Mouse (Mus musculus) heart, adult 2 months (tissue): ENCODE results near the gene Gm20388. TPM values are rescaled to one million over a fixed set of nuclear protein-coding genes. Genes with fewer than 3 reads are reported as not detected.

Source experiments
- DNase-seq, 2 experiments: peaks; one replicate each; pipeline ENCODE4 v3.0.0; 2021
- H3K27ac ChIP-seq: fragments of 200-600 bp; 2 replicates; pipeline ENCODE4 v1.8.1; 2022
- H3K27me3 ChIP-seq: fragments of 200-500 bp; 2 replicates; pipeline ENCODE4 v1.6.1; 2012; ENCODE audit warnings: mild to moderate bottlenecking, low read length, inconsistent platforms, mixed read lengths; ENCODE audit not compliant: control insufficient read depth, insufficient read depth
- H3K36me3 ChIP-seq: fragments of 200-500 bp; 2 replicates; pipeline ENCODE4 v1.6.1; 2012; ENCODE audit warnings: low read length, inconsistent platforms; ENCODE audit not compliant: control insufficient read depth, insufficient read depth
- H3K4me1 ChIP-seq: fragments of 200-500 bp; 2 replicates; pipeline ENCODE4 v1.6.1; 2011; ENCODE audit warnings: low read length; ENCODE audit not compliant: control insufficient read depth, insufficient read depth
- H3K4me3 ChIP-seq: fragments of 200-600 bp; 2 replicates; pipeline ENCODE4 v1.8.1; 2022
- H3K79me2 ChIP-seq: fragments of 200-500 bp; replicated peaks from 2 replicates; pipeline ENCODE4 v1.6.1; 2012; ENCODE audit warnings: mild to moderate bottlenecking, inconsistent platforms, low read length, moderate library complexity, mixed read lengths; ENCODE audit not compliant: control insufficient read depth, insufficient read depth
- H3K9ac ChIP-seq: fragments of 200-500 bp; 2 replicates; pipeline ENCODE4 v1.6.1; 2012; ENCODE audit warnings: low read depth, mild to moderate bottlenecking, control low read depth, inconsistent platforms, low read length, mixed read lengths
- CTCF ChIP-seq: fragments of 200-600 bp; IDR thresholded peaks from 2 replicates; pipeline ENCODE4 v1.8.1; 2022; ENCODE audit warnings: antibody characterized with exemption, mild to moderate bottlenecking, moderate library complexity
- EP300 ChIP-seq: fragments of 200-500 bp; IDR thresholded peaks from 2 replicates; pipeline ENCODE4 v1.6.1; 2011; ENCODE audit warnings: low read depth, low read length, control low read depth; ENCODE audit not compliant: insufficient read depth
- POLR2A ChIP-seq: fragments of 200-500 bp; IDR thresholded peaks from 2 replicates; pipeline ENCODE4 v1.6.1; 2011; ENCODE audit warnings: mild to moderate bottlenecking, low read depth, low read length, control low read depth; ENCODE audit not compliant: insufficient read depth
- WGBS: fragments of 180-500 bp; shearing (Covaris S2); methylation state at CpG from one replicate; pipeline ENCODE4 v1.1.7; 2018; 5-methylcytosine and 5-hydroxymethylcytosine counted together
- intact Hi-C: fragments of 180-260 bp; cut with DNase I; formaldehyde crosslinking; loops from one replicate; pipeline ENCODE4 v1.15.1; 2025
- polyA plus RNA-seq: library from polyadenylated mRNA; depleted of rRNA; stranded (reverse); fragments of >200 nt; gene quantifications from 2 replicates; pipeline ENCODE4 v1.2.3, GENCODE M21; 2012
- total RNA-seq, 2 experiments: library from RNA; stranded (reverse); gene quantifications; 2 replicates each; pipeline ENCODE4 v1.2.3; 2021

The Gm20388 gene
- total and polyA plus RNA-seq, 3 experiments = 1.8 to 32.3 TPM; not detected in 1

DNA sequence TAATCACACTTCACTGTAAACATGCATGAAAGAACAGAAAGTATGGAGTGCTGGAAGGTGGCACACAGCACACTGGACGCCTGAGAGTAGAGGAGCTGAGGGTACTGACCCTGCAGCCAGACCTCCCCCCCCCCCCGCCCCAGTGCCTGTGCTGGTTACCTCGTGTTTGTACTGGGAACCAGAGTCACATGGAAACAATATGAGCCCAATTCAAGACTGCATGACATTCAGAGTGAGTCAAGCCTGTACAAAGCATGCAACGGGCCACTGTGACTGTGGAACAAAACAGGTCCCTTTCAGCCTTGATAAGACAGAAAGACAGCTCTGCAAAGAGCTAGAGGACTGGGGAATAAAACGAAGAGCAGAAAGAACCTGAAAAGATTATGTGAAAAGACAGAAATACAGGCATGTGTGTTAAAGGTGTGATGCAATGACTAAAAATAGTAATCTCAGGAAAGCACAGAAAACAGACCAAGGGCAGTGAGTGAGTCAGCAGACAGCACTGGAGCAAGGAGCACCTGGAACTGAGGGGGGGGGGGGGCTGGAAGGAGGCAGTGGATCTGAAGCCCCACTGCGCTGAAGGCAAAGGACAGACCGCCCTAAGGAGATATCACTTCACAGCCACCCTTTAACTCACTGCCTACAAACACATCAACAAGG lies 3012.9 kb downstream of the Gm20388 start:
- no peak overlapping the region for H3K4me3 ChIP-seq
- DNase-seq = no peak
- peak overlapping the region; percentile 13 for H3K9ac ChIP-seq
- H3K79me2 ChIP-seq = peaks cover 14% of the 10 kb centered on the region
- peaks cover 40% of the 10 kb centered on the region for H3K4me1 ChIP-seq
- peak overlapping the region; percentile 78 for H3K27ac ChIP-seq
- intact Hi-C loops = no loop called here
- TF ChIP-seq EP300 (no peak), POLR2A (no peak), CTCF (no peak)
- 27% methylated on average over 7 of the region's 7 CpGs for WGBS
- H3K27me3 ChIP-seq = no peaks in the 10 kb centered on the region
- peaks cover 21% of the 10 kb centered on the region for H3K36me3 ChIP-seq

GRCm38 (mm10) chr8:122924091-122924490 lies 3013.4 kb downstream of the Gm20388 start:
- peak overlapping the region; percentile 78 for H3K27ac ChIP-seq
- H3K4me1 ChIP-seq = peaks cover 41% of the 10 kb centered on the region
- intact Hi-C loops = no loop called here
- no peaks in the 10 kb centered on the region for H3K27me3 ChIP-seq
- peak overlapping the region; percentile 13 for H3K9ac ChIP-seq
- WGBS = 29% methylated on average over 6 of the region's 6 CpGs
- H3K79me2 ChIP-seq = peaks cover 14% of the 10 kb centered on the region
- H3K36me3 ChIP-seq = peaks cover 21% of the 10 kb centered on the region
- DNase-seq = no peak
- H3K4me3 ChIP-seq = no peak overlapping the region
- no peak for TF ChIP-seq POLR2A
- TF ChIP-seq CTCF = no peak
- no peak for TF ChIP-seq EP300

GRCm38 (mm10) chr8:122925939-122926722 lies 3015.5 kb downstream of the Gm20388 start:
- no peak for TF ChIP-seq POLR2A
- no peak for TF ChIP-seq CTCF
- TF ChIP-seq EP300 = no peak
- Histone ChIP-seq H3K4me1 (peaks cover 37% of the 10 kb centered on the region), H3K36me3 (peaks cover 26% of the 10 kb centered on the region), H3K27me3 (no peaks in the 10 kb centered on the region), H3K27ac (peak overlapping the region; percentile 2; the same call in 1 of the 2 replicates), H3K9ac (no peak overlapping the region), H3K79me2 (peaks cover 16% of the 10 kb centered on the region), H3K4me3 (no peak overlapping the region)
- no peak for DNase-seq
- intact Hi-C loops = no loop called here
- WGBS = 68% methylated on average over 8 of the region's 8 CpGs

- no peak for TF ChIP-seq POLR2A
- peak; percentile 48 for TF ChIP-seq CTCF
- intact Hi-C loops = no loop called here
- H3K9ac ChIP-seq = no peak overlapping the region
These were observed 3016.1 kb downstream of the Gm20388 start for GRCm38 (mm10) chr8:122926782-122927181.

GRCm38 (mm10) chr8:122927841-122928240 lies 3017.2 kb downstream of the Gm20388 start:
- peaks cover 11% of the 10 kb centered on the region for H3K79me2 ChIP-seq
- TF ChIP-seq POLR2A (no peak), EP300 (no peak), CTCF (no peak)
- no peak overlapping the region; the same call in 1 of the 2 replicates for H3K27ac ChIP-seq
- no peak overlapping the region for H3K9ac ChIP-seq
- H3K4me3 ChIP-seq = no peak overlapping the region
- H3K4me1 ChIP-seq = peaks cover 42% of the 10 kb centered on the region
- peaks cover 24% of the 10 kb centered on the region for H3K36me3 ChIP-seq
- WGBS = 64% methylated on average over 3 of the region's 3 CpGs
- H3K27me3 ChIP-seq = no peaks in the 10 kb centered on the region
- intact Hi-C loops = no loop called here
- DNase-seq = no peak

More at GRCm38 (mm10) chr8:122926782-122927181, 3016.1 kb downstream of the Gm20388 start:
- Histone ChIP-seq H3K79me2 (peaks cover 14% of the 10 kb centered on the region), H3K4me3 (no peak overlapping the region), H3K27ac (0 out of 2 replicates have a peak overlapping the region, but pooled peaks have one; percentile 35), H3K27me3 (no peaks in the 10 kb centered on the region), H3K4me1 (peaks cover 39% of the 10 kb centered on the region), H3K36me3 (peaks cover 26% of the 10 kb centered on the region)
- DNase-seq = no peak
- 89% methylated on average over 7 of the region's 7 CpGs for WGBS

GRCm38 (mm10) chr8:122928631-122929224 lies 3018.1 kb downstream of the Gm20388 start:
- intact Hi-C loops = no loop called here
- peaks cover 11% of the 10 kb centered on the region for H3K79me2 ChIP-seq
- peaks cover 21% of the 10 kb centered on the region for H3K36me3 ChIP-seq
- H3K27me3 ChIP-seq = no peaks in the 10 kb centered on the region
- no peak for DNase-seq
- no peak overlapping the region; the same call in 1 of the 2 replicates for H3K27ac ChIP-seq
- 44% methylated on average over 7 of the region's 7 CpGs for WGBS
- TF ChIP-seq EP300 (no peak), CTCF (no peak), POLR2A (no peak)
- H3K9ac ChIP-seq = no peak overlapping the region
- H3K4me1 ChIP-seq = peaks cover 39% of the 10 kb centered on the region
- no peak overlapping the region for H3K4me3 ChIP-seq
